Mouse (Mus musculus) regulatory T cell (primary cell): ENCODE results near the gene 1700037H04Rik.

Experiments used
- in situ Hi-C: fragments of 300-600 bp; cut with MboI, MseI; formaldehyde crosslinking; loops from one replicate; pipeline ENCODE4 v1.15.1; 2025; ENCODE audit warnings: high pct_unique_total_duplicates

1700037H04Rik gene

DNA sequence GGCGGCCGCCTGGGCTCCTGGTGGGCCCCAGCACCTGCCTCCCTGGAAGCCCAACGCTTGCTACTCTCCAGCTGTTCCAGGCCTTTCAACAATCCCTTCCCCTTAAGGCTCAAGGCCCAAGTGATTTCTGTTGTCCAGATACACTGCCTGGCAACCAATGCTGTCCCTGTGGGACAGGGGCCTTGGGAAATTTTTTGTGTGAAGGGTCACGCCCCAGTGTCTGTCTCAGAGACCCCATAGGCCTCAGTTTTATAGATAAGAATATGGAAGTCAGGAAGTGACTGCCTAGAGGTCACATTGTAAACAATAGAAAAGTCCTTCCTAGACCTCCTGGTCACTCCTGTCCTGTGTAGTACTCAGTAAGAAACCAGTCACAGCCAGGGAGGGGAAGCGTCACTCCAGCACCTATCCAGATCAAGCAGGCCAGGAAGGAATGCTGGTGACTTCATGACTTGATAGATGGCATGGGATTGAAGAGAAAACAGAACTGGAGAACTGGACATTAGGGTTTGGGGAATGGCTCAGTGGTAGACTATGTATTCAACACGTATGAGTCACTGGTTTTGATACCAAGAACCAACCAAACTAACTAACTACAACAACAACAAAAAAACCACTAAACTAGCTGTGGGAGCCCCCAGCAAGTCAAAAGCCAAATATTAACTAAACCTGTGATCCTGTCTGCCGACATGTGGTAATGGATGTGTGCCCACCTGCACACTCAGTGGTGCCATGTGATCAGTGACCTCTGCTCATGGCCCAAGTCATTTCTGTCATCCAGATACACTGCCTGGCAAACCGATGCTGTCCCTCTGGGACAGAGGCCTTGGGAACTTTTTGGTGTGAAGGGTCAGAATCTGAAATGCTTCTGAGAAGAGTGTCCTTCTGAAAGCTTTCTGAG is 11.3 kb downstream of the 1700037H04Rik start:
- in situ Hi-C loops = no loop called here

GRCm38 (mm10) chr2:131147043-131147365 is 12.9 kb downstream of the 1700037H04Rik start:
- in situ Hi-C loops = no loop called here

- in situ Hi-C loops = no loop called here
Observed at GRCm38 (mm10) chr2:131146193-131147042, 13.5 kb downstream of the 1700037H04Rik start.

DNA sequence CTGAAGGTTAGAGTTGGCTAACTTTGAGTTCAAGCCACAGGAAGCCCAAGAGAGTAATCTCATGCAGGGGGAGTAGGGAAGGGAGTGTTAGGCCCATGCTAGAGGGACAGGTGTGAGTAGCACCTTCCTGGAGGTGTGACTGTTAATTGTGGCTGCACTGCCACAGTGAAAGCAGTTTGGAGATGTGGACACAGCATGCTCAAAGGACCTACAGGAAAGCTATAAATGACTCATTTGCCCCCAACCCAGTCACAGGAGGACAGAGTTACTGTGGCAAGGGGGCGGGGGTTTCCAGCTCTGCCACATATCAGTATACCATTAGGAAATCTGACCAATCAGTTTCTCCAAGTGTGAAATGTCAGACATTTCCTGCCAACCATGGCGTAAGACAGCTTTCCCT is 14.3 kb downstream of the 1700037H04Rik start:
- in situ Hi-C loops = no loop called here

DNA sequence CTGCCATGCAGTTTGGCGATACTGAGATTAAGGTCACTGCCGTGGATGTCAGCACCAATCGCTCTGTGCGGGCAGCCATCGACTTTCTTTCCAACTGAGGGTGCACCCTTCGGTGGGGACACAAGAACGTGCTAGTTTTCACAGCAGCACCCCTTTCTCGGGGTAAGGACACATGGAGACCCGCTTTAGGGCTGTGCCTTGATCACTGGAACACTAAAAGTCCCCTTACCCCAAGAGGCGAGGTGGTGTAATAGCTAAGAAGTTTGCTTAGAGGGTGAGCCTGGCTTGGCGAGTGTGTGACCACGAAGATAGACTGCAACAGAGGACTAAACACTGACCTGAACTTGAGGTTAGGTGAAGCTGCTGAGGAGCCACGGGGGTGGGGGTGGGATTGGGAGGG is 14.8 kb downstream of the 1700037H04Rik start:
- in situ Hi-C loops = no loop called here

GRCm38 (mm10) chr2:131143007-131143780 is 16.7 kb downstream of the 1700037H04Rik start:
- in situ Hi-C loops = loop anchor here (5.0 kb wide), 1 partner anchor 51 kb away; no protein-coding TSS in a partner anchor

DNA sequence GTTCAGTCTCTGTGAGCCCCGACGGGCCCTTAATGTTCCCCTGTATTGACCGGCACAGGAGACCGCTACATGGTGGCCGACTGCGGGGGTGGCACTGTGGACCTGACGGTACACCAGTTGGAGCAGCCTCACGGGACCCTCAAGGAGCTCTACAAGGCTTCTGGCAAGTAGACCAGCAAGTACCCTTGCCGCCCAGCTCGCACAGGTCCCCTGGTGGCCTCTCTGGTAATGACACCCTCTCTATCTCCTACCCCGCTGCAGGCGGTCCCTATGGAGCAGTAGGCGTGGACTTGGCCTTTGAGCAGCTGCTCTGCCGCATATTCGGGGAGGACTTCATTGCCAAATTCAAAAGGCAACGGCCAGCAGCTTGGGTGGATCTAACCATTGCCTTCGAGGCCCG is 17.3 kb downstream of the 1700037H04Rik start:
- in situ Hi-C loops = loop anchor here (5.0 kb wide), 1 partner anchor 50 kb away; no protein-coding TSS in a partner anchor

- in situ Hi-C loops = loop anchor here (5.0 kb wide), 1 partner anchor 49 kb away; no protein-coding TSS in a partner anchor
Observed at GRCm38 (mm10) chr2:131141336-131141986, 18.4 kb downstream of the 1700037H04Rik start.

DNA sequence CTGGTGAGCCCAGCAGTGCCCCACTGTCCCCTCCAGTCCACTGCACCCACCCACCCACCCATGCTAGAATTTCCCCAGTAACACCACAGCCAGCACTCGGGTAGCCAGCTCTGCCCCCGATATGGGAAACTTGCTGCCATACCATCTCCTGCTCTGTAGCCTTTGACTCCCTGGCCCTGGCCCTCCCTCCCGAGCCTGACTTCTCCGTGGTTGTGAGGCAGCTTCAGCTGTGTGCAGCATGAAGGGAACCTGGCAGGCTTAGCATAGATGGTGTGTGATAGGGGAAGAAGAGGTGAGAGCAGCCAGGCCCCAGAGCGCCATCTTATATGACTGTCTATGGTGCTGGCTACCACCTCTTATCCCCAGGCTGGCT is 19.4 kb downstream of the 1700037H04Rik start:
- in situ Hi-C loops = loop anchor here (5.0 kb wide), 1 partner anchor 48 kb away; no protein-coding TSS in a partner anchor

DNA sequence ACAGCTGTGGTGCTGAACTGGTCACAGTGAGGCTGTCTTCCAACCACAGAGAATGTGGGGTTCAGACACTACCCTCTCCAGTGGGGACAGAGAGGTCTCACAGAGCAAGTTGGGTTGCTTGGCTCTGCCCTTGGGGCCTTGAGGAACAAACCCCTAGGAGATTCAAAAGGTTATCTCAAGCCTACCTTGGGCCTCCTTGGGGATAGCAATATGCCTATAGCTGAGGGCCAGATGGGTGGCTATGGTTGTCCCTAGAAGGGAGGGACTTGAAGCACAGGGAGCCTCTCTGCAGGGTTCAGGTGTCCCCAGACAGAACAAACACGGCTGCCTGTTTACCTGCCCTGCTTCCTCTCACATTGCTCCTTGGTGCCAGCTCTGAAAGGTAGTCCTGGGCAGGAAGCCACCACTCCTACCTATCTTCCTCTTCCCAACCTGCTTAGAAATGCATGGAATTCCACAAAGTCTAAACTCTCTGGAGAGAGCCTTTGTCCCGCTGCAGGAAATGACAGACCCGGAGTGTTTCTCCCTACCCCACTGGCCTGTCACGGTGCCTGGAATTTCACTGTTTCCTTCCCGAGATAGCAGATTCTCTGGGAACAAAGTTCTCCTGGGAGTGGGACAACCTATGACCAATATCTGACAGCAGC is 19.9 kb downstream of the 1700037H04Rik start:
- in situ Hi-C loops = loop anchor here (5.0 kb wide), 1 partner anchor 48 kb away; no protein-coding TSS in a partner anchor

DNA sequence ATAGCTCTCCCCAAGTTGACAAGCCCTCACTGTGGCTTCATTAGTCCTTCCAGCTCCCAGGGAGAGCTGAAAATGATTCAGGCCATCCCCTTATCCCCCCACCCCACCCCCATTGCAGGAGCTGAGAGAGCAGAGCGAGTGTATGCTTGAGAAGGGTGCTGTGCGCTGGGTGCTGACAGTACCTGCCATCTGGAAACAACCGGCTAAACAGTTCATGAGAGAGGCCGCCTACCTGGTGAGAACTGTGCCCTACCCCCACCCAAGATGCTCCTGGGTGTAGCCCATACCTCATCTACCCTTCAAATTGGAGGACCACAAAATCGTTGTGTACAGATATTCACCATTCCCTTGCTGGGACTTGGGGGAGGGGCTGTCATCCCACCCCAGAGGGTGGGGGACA is 20.6 kb downstream of the 1700037H04Rik start:
- in situ Hi-C loops = no loop called here

GRCm38 (mm10) chr2:131138760-131139159 is 21.1 kb downstream of the 1700037H04Rik start:
- in situ Hi-C loops = no loop called here

GRCm38 (mm10) chr2:131138296-131138695 is 21.6 kb downstream of the 1700037H04Rik start:
- in situ Hi-C loops = no loop called here

DNA sequence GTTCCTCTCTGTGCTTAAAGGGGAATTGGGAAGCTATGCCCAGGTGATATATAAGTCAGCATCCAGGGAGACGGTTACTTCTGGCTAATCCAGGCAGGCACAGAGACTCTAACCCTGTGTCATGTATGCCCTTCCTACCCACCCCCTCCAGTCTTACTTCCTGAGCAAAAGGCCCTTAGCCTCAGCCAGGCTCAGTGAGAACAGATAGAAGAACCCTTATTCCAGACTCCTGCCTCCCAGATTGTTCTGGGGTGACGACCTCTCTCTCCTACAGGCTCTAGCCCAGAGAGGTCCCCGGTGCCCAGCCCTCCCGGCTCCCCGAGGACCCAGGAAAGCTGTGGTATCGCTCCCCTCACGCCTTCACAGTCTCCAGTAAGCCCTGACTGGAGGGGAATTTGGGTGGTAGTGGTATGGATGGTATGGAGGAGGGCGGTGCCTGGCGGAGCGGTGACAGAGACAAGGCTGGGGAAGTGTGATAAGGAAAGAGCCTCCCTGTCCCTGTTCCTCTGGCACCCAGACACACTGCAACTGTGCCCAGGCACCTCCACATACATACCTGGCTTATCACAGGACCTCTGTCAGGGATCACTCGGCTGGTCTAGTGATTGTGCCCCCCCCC is 24.3 kb downstream of the 1700037H04Rik start:
- in situ Hi-C loops = no loop called here

- in situ Hi-C loops = no loop called here
Observed at GRCm38 (mm10) chr2:131134826-131135400, 25.0 kb downstream of the 1700037H04Rik start.

DNA sequence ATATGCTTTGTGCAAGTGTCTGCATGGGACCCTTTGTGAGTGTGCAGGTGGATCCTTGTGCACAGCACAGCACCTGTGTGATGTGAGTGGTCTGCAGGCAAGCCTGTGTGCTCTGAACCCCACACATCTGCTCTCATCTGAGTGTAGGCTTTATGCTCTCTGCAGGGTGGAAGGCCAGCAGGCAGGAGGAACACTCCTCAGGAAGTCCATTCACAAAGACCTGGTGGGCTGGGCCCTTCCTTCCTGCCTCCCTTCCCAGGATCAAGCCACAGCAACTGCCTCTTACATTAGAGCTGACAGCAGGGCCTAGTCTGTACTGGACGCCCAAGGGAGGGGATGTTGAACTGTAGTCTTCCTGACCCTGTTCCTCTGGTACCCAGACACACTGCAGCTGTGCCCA is 25.5 kb downstream of the 1700037H04Rik start:
- in situ Hi-C loops = no loop called here

GRCm38 (mm10) chr2:131132930-131133547 is 26.8 kb downstream of the 1700037H04Rik start, which contains the start of gene Gm11037:
Gene Gm11037, plus strand, starts transcription at chr2:131133497.
- in situ Hi-C loops = no loop called here

DNA sequence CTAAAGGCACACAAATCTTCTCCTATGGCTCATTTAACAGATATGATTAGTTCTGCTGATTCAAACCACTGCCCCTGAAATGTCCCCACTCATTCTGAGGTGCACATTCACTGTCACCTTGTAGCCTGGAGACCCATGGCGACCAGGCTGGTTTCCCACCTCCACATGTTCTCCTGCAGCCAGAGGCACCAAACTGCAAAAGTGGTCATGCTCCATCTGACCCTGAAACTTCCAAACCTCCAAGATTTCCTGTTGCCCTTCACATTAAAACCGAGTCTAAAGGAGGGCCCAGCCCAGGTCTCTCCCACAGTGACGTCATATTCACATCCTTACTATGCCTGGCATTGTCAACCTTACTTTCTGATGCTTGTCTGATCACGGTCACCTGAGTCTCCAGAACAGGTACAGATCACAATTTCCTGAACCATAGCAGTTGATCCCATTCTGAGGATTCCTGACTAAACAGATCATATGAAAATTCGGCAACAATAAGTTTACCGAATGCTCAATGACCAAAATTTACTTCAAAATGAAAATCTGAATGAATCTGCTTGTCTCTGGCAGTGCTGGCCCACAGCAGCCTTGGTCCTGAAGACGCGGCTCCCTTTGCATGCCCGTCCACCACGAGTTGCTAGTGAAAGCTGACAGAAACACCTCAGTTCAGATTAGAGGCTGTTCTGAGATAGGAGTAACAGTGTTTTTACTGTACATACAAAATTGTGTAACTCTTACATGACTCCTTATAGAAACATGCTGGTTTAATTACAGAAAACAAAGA is 27.6 kb downstream of the 1700037H04Rik start:
- in situ Hi-C loops = no loop called here
